Mouse (Mus musculus) testis, adult 2 months (tissue): ENCODE results near the gene Trappc3l.

Experiments
- CTCF ChIP-seq: fragments of 200-500 bp; IDR thresholded peaks from 2 replicates; pipeline ENCODE4 v1.5.1; 2012; ENCODE audit warnings: low read depth, mild to moderate bottlenecking, inconsistent platforms, low read length, moderate library complexity; ENCODE audit not compliant: control insufficient read depth, insufficient read depth, insufficient replicate concordance
- POLR2A ChIP-seq: fragments of 200-500 bp; IDR thresholded peaks from 2 replicates; pipeline ENCODE4 v1.6.1; 2012; ENCODE audit warnings: low read depth, mild to moderate bottlenecking, inconsistent platforms, low read length, moderate library complexity; ENCODE audit not compliant: control insufficient read depth

GRCm38 (mm10) chr10:34127392-34128378 is 90.3 kb downstream of the Trappc3l start, which contains the start of gene Calhm6:
- TF ChIP-seq CTCF: no peak
- TF ChIP-seq POLR2A: no peak
